Mouse (Mus musculus) stomach, postnatal 0 days (tissue): ENCODE measurements around the gene Tbc1d2b. TPM values are rescaled to one million over a fixed set of nuclear protein-coding genes. Genes with fewer than 3 reads are reported as not detected.

ENCODE experiments used
- ATAC-seq: fragments of 200-750 bp; cut with Nextera tagmentation; 2 replicates; pipeline ENCODE4 v1.8.0; 2017; ENCODE audit not compliant: low FRiP score, low TSS enrichment
- DNase-seq: peaks from one replicate; pipeline ENCODE4 v3.0.0-alpha.2; 2016; ENCODE audit warnings: low spot score
- H3K27ac ChIP-seq: fragments of 300-500 bp; sonication (generic); replicated peaks from 2 replicates; pipeline ENCODE4 v1.5.1; 2014; ENCODE audit warnings: mild to moderate bottlenecking, control low read depth
- H3K27me3 ChIP-seq: fragments of 300-500 bp; sonication (generic); 2 replicates; pipeline ENCODE4 v1.6.1; 2014; ENCODE audit warnings: low read length; ENCODE audit not compliant: control insufficient read depth, insufficient read depth
- H3K36me3 ChIP-seq: fragments of 300-500 bp; sonication (generic); 2 replicates; pipeline ENCODE4 v1.6.1; 2014; ENCODE audit warnings: low read length, mixed read lengths; ENCODE audit not compliant: control insufficient read depth, insufficient read depth
- H3K4me1 ChIP-seq: fragments of 300-500 bp; sonication (generic); replicated peaks from 2 replicates; pipeline ENCODE4 v1.6.1; 2014; ENCODE audit warnings: antibody characterized with exemption; ENCODE audit not compliant: control insufficient read depth, insufficient read depth
- H3K4me2 ChIP-seq: fragments of 300-500 bp; sonication (generic); replicated peaks from 2 replicates; pipeline ENCODE4 v1.6.1; 2014; ENCODE audit warnings: low read depth, mild to moderate bottlenecking, control low read depth, moderate library complexity
- H3K4me3 ChIP-seq: fragments of 300-500 bp; sonication (generic); 2 replicates; pipeline ENCODE4 v1.5.1; 2014; ENCODE audit warnings: low read depth, low read length, control low read depth
- H3K9ac ChIP-seq: fragments of 300-500 bp; sonication (generic); 2 replicates; pipeline ENCODE4 v1.6.1; 2014; ENCODE audit warnings: mild to moderate bottlenecking, low read length, control low read depth, mixed read lengths
- H3K9me3 ChIP-seq: fragments of 300-500 bp; sonication (generic); 2 replicates; pipeline ENCODE4 v1.6.1; 2016; ENCODE audit warnings: low read length; ENCODE audit not compliant: control insufficient read depth
- CTCF ChIP-seq: IDR thresholded peaks from 2 replicates; pipeline ENCODE4 v1.5.1; 2016; ENCODE audit warnings: antibody characterized with exemption, low read depth, mild to moderate bottlenecking, moderate library complexity
- EP300 ChIP-seq: optimal IDR thresholded peaks from 2 replicates; pipeline ENCODE3; 2016; ENCODE audit warnings: antibody characterized with exemption
- WGBS: fragments of 180-500 bp; shearing (Covaris S2); extraction: QIAGEN DNeasy Blood & Tissue Kit; methylation state at CpG from one replicate; pipeline ENCODE4 v1.1.7; 2014; 5-methylcytosine and 5-hydroxymethylcytosine counted together
- polyA plus RNA-seq: library from polyadenylated mRNA; unstranded; fragments of >200 nt; fragmentation: Nextera tagmentation; extraction: Ambion mirVana; gene quantifications from 2 replicates; pipeline ENCODE4 v1.2.1, GENCODE M21; 2015

Tbc1d2b gene
- polyA plus RNA-seq, 1 experiment from 2014 or later = 6.6 TPM

DNA sequence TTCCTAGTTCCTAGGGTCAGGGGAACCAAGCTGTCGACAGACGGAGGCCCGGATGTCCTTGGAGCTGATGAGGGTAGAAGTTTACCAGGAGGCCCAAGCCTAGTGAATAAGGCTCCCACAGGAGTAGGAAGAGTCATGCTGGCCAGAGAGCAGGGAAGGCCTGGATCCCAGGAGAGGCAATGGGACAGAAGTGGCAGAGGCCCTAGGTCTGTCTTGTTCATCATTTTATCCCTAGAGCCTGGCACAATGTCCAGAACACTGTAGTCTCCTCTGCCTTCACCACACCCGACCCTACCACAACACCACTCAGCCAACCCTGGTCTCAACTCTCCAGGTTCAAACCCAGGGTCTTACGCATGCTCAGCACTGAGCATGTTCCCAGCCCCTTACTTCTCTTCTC is 5.3 kb upstream of the Tbc1d2b start:
- Histone ChIP-seq H3K27ac (peak overlapping the region; percentile 81), H3K9ac (no peak overlapping the region), H3K9me3 (no peaks in the 10 kb centered on the region), H3K4me2 (no peak overlapping the region), H3K4me1 (no peaks in the 10 kb centered on the region; the same call in 1 of the 2 replicates), H3K4me3 (no peak overlapping the region), H3K36me3 (no peaks in the 10 kb centered on the region), H3K27me3 (no peaks in the 10 kb centered on the region)
- WGBS = 82% methylated on average over 5 of the region's 5 CpGs
- ATAC-seq (no peak), DNase-seq (no peak)
- TF ChIP-seq CTCF = no peak
- TF ChIP-seq EP300 = no peak

DNA sequence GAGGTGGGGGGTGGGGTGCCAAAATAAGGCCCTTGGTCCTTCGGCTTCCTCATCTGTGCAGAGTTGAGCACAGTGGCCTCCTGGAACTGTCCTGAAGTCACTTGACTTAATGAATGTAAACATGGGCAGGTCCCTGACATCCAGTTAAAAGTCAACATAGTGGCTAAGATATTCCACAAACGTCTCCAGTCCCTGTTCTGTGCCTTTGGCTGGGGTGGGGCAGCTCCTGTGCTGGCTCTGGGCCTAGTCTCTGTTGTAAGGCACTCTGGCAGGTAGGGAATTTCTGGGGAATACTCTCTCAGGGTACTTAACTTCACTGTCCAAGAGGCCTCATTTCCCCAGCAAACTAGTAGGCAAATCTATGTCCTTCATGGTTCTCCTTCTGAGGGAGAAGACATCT is 4.9 kb upstream of the Tbc1d2b start:
- no peak overlapping the region for H3K4me3 ChIP-seq
- H3K9me3 ChIP-seq = no peaks in the 10 kb centered on the region
- no peaks in the 10 kb centered on the region for H3K27me3 ChIP-seq
- no peak overlapping the region for H3K9ac ChIP-seq
- peak overlapping the region; percentile 81 for H3K27ac ChIP-seq
- H3K36me3 ChIP-seq = no peaks in the 10 kb centered on the region
- WGBS = 45% methylated on average over 2 of the region's 2 CpGs
- TF ChIP-seq EP300 (no peak), CTCF (no peak)
- no peaks in the 10 kb centered on the region; the same call in 1 of the 2 replicates for H3K4me1 ChIP-seq
- DNase-seq = peak; percentile 75
- ATAC-seq = peak; percentile 81
- no peak overlapping the region for H3K4me2 ChIP-seq

DNA sequence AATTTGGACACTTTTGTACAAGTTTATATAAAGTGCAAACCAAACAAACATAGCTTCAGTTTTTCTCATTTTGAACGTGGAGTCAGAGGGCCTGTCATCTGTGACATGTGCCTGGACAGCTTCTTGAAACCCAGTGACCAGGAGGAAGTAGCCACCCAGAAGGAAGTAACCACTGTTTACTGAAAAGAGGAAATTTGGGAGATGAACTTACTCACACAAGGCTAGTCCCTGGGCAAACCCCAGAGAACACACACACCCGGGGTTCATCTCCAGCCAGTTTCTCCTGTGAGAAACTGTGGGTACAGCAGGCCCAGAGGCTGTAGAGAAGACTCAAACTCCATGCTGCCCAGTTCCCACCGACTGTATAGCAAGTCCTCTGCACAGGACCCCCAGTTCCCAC is 3.9 kb upstream of the Tbc1d2b start:
- no peak for ATAC-seq
- WGBS = 62% methylated on average over 3 of the region's 3 CpGs
- Histone ChIP-seq H3K4me2 (no peak overlapping the region), H3K4me3 (no peak overlapping the region), H3K9me3 (no peaks in the 10 kb centered on the region), H3K4me1 (no peaks in the 10 kb centered on the region; the same call in 1 of the 2 replicates), H3K27ac (peak overlapping the region; percentile 81), H3K9ac (no peak overlapping the region), H3K36me3 (no peaks in the 10 kb centered on the region), H3K27me3 (no peaks in the 10 kb centered on the region)
- TF ChIP-seq CTCF (no peak), EP300 (no peak)
- DNase-seq = no peak

DNA sequence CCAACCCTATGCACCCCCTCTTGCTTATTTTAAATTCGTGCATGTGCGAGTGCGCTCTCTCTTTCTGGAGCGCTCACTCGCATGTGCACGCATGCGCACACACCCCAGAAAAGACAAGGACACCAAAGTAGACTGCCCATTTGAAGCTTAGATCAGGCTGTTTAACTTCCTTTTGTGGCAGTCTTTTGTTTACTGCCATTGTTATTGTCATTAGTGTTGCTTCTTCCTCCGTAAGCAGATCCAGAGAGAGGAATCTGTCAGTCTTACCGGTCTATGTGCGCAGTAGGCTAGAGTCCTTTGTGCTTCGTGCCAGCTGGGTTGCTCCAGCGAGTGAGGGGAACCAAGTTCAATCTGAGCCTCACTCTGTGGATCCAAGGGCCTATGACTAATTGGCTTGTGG is 1.7 kb upstream of the Tbc1d2b start:
- no peak overlapping the region for H3K4me2 ChIP-seq
- H3K4me3 ChIP-seq = no peak overlapping the region
- WGBS = 84% methylated on average over 12 of the region's 12 CpGs
- H3K4me1 ChIP-seq = no peaks in the 10 kb centered on the region; the same call in 1 of the 2 replicates
- H3K9ac ChIP-seq = no peak overlapping the region
- H3K9me3 ChIP-seq = no peaks in the 10 kb centered on the region
- no peak for ATAC-seq
- no peak overlapping the region for H3K27ac ChIP-seq
- no peaks in the 10 kb centered on the region for H3K27me3 ChIP-seq
- no peak for DNase-seq
- no peak for TF ChIP-seq CTCF
- no peak for TF ChIP-seq EP300
- no peaks in the 10 kb centered on the region for H3K36me3 ChIP-seq

DNA sequence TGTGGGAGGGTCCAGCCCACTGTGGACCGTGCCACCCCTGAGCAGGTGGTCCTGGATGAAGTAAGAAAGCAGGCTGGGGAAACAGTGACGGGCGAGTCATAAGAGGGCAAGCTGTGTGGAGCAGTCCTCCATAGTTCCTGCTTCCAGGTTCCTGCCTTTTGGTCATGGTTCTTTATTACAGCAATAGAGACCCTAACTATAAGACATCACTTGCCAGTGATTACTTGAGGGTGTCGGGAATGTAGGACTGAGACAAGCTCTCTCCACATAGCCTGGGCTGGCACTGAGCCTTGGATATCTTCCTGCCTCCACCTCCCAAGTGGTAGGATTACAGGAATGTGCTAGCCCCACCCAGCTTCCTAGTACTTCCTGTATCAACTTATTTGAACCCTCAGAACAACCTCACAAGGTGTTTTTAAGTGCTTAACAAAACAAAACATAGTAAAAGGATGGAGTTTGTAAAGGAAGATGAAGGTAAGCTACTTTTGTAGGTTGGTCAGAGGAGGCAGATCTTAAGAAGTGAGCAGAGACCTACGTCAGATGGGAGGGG is 1.0 kb upstream of the Tbc1d2b start:
- Histone ChIP-seq H3K9ac (no peak overlapping the region), H3K4me2 (no peak overlapping the region)
- TF ChIP-seq CTCF (no peak), EP300 (no peak)

DNA sequence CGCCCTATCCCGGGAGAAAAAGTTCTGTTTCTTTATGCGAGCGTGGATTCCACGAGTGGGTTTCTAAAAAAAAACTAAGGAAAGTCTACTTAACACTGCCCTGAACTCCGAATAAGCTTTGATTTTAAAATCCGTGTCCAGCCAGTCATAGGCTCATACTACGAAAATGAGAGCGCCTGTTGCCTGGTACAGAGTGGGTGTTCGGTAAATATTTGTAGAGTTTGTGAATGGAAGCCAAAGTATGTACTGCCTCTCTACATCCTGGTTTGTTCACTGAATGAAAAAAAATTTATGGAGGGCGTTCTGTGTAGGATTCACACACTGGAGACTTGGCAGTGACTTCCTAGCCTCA is 316 bp upstream of the Tbc1d2b start:
- no peak for TF ChIP-seq EP300
- TF ChIP-seq CTCF = no peak
- H3K27me3 ChIP-seq = no peaks in the 10 kb centered on the region
- H3K27ac ChIP-seq = peak overlapping the region; percentile 95
- ATAC-seq (peak; percentile 69), DNase-seq (no peak)
- H3K4me1 ChIP-seq = peaks cover 2% of the 10 kb centered on the region; the same call in 1 of the 2 replicates
- WGBS = 3% methylated on average over 11 of the region's 11 CpGs
- peak overlapping the region; percentile 84 for H3K4me3 ChIP-seq
- peak overlapping the region; percentile 87 for H3K9ac ChIP-seq
- H3K36me3 ChIP-seq = no peaks in the 10 kb centered on the region
- H3K4me2 ChIP-seq = peak overlapping the region; percentile 93
- no peaks in the 10 kb centered on the region for H3K9me3 ChIP-seq

More for the DNA sequence above, 1.0 kb upstream of the Tbc1d2b start:
- ATAC-seq (no peak), DNase-seq (peak; percentile 33)
- no peaks in the 10 kb centered on the region; the same call in 1 of the 2 replicates for H3K4me1 ChIP-seq
- H3K9me3 ChIP-seq = no peaks in the 10 kb centered on the region
- H3K27ac ChIP-seq = peak overlapping the region; percentile 45
- 50% methylated on average over 5 of the region's 5 CpGs for WGBS
- no peaks in the 10 kb centered on the region for H3K27me3 ChIP-seq
- no peaks in the 10 kb centered on the region for H3K36me3 ChIP-seq
- no peak overlapping the region for H3K4me3 ChIP-seq
